Mouse (Mus musculus): ENCODE data around the gene Vash2. TPM values are rescaled to one million over a fixed set of nuclear protein-coding genes. Genes with fewer than 3 reads are reported as not detected.
"Not testable (repeated sequence)": the region's sequence is repeated elsewhere in the genome, so short reads cannot be mapped to it uniquely, and the experiment has no call there.

Vash2 gene
- 0.64 TPM in 1 of 2 replicates, not detected in the other for total RNA-seq (2014; fragmentation: Nextera tagmentation)
- total RNA-seq (2017), result 0.21 TPM in 1 of 2 replicates, not detected in the other

DNA sequence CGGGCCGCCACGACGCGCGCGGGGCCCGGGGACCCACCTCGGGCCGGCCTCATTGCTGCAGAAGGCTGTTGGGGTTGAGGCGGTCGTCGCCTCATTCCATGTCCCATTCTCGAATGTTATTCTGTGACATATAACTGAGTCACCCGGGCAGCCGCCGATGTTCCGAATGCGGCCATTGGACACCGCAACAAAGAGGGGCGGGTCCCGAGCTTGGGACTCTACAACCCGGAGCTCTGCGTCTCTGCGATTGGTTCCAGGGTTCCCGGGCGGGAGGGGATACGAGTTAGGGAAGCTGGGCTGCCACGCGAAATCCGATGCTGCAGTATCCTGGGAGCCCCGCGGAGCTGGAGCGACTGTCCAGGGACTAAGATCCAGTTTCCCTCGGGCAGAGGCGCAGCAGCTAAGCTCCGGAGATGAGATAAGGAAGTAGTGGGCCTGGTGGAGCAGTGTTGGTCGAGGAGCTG lies at the start of gene Vash2:
Gene Vash2 (minus strand): TSS at position 197 of the 464 bp plus-strand sequence.
- ATAC-seq (replicated peaks; ENCODE audit: poor library complexity, severe bottlenecking), result peak; percentile 77

DNA sequence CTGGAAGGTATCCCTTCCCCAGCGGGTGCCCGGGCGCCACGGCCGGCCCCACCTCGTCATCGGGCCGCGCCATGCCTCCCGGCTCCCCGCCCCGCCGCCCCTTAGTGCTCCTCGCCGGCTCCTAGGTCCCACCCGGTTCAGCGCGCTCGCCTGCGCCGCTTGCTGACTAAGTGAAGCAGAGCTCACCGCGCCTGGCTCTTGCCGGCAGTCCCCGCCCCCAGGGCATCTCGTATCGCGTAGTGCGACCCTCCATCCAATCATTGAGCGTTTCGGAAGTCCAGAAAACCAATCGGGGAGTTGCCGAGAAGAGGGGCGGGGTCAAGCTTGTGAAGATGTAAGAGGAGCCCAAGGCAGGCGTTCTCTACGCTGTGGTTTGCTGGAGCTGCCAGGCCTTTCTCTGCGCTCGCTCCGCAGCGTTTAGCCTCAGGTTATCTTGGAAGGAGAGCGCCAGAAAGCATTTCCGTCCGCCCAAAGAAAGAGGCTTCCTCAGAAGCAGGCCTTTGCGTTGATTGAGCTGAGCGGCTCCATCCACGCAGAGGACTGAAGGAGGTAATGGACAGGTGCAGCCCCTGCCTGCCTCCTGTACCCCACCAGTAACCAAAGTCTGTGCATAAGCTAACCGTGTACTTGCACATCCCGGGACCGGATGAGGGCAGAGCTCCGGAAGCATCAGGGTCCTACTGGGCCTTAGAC lies 47.1 kb upstream of the Vash2 start, which contains the start of gene Flvcr1:
Gene Flvcr1 (minus strand): TSS at position 138 of the 693 bp plus-strand sequence.
- ATAC-seq (replicated peaks; ENCODE audit: poor library complexity, severe bottlenecking), result peak; percentile 87

DNA sequence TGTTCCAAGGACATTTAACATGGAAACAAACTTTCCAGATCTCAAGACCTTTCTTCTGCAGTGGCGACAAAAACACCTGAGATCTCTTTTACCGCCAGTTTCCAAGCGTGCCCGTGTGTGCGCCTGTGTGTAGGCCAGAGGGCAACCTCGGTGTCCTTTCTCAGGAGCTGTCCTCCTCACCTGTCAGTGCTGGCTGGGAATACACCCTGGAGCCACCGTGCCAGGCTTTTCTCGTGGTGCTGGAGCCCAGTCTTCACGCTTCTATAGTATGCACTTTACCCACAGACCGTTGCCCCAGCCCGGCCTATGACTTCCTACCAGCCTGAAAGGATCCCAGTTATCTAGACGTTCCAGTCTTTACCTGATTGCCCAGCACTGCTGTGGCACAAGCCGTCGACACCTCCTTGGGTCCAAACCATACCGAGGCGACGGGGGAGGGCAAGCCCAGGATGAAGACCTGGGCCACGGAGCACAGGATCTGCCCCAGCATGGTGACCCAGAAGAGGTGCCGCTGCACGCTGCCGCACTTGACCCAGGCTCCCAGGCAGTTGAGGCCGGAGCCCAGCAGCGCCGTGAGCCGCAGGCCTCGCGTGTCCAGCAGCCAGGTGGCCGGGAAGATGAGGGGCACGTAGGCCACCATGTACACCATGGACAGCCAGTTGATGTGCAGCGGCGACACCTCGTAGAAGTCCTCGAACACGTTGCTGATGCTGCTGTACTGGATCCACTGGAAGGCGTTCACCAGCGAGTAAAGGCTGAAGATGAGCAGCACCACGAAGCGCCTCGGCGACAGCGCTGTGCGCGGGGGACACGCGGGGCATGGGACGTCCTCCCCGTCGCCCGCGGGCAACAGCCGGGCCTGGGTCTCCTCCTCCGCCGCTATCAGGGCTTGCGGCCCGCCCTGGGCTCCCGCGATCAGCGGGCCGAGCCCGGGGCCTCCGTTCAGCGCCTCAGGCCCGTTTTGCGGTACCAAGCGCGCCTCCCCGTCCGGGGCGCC lies 46.2 kb upstream of the Vash2 start:
- 0 out of 2 replicates have a peak, but pooled peaks have one; percentile 1 for ATAC-seq (replicated peaks; ENCODE audit: poor library complexity, severe bottlenecking)

DNA sequence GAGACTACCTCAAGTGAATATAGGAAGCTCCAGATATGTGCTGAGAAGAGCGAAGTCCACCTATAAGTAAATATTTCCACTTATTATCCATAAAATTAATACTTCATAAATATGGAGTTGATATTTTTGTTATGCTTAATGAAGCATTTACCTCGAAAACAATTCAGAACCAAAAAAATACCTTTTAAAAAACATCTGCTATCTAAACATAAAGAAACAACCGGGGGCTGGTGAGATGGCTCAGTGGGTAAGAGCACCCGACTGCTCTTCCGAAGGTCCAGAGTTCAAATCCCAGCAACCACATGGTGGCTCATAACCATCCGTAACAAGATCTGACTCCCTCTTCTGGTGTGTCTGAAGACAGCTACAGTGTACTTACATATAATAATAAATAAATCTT lies 44.7 kb upstream of the Vash2 start:
- not testable (repeated sequence) for ATAC-seq (replicated peaks; ENCODE audit: poor library complexity, severe bottlenecking)

DNA sequence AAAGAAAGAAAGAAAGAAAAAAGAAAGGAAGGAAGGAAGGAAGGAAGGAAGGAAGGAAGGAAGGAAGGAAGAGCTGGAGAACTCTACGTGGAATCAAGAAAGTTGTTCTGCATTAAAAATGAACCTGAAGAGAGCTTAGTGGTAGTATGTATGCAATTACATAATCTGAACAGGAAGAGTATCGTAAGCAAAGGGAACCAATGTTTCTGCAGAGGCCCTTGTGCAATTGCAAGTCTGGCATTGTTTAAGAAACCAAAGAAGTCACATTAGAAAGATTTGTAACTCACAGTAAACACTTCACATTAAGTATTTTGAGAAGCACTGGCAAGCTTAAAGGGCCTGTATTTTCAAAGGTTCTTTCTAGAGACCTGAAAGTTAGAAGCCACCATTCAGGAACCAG lies 44.0 kb upstream of the Vash2 start:
- peak; percentile 57 for ATAC-seq (replicated peaks; ENCODE audit: poor library complexity, severe bottlenecking)

DNA sequence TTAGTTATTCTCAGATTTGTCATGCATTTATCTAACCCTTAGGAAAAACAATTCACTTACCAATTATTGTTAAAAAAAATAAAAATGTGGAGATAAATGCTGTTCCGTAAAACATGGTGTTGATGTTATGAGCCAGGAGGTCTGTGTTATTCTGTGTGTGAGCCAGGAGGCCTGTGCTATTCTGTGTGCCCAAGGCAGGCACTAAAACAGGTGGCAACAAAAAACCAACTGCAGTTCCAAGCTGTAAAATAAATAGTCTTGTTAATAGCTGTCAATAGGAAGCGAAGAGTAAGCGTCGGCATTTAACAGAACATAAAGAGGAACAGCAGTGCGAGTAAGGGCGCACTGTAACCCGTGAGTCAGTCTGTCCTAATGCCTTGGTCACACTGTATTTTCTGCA lies 41.9 kb upstream of the Vash2 start:
- ATAC-seq (replicated peaks; ENCODE audit: poor library complexity, severe bottlenecking), result no peak

DNA sequence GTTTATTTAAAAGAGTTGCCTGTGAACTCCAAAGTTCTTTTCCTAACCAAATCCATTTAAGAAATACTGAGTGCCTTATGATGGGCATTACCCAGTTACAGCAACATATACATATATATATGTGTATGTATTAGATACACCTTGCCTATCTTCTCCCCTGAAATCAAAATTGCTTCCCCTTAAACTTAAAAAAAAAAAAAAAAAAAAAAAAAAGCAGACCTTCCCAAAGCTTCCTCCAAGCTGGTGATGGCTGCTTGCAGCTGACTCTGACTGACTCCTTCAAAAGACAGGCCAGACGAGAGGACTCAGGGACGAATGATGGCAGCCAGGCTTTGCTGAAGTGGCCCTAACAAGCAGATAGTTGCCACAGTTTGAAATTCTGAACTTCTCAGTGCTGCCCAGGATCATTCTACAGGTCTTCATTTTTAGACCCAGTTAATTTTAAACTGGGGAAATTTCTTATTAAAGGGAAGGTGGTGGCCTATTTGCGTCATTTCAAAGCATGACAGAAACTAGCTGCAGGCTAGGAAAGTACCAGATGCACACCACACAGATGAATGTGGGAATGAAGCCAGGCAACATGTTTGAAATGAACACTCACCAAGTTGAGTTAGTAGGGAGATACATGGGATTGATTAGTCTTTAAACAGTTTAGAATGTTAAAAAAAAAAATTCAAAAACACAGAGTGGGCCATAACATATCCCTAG lies 41.3 kb upstream of the Vash2 start:
- ATAC-seq (replicated peaks; ENCODE audit: poor library complexity, severe bottlenecking), result no peak

DNA sequence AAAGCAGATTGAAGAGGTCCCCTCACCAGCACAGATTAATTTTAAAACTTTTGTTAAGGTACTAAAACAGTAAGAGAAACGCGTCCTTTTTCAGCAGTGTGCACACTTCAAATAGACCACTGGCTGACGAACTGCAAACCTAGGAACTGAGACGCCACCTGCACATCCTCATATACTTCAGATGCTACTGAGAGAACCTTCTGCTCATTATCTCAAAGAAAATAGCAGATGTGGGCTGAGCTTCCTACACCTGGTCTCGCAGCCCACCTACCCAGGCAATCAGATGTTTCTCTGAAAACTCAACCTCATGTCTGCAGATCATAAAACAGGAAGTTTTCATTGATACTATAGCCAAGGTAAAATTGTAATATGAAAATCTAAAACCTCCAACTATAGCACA lies 40.7 kb upstream of the Vash2 start:
- no peak for ATAC-seq (replicated peaks; ENCODE audit: poor library complexity, severe bottlenecking)

DNA sequence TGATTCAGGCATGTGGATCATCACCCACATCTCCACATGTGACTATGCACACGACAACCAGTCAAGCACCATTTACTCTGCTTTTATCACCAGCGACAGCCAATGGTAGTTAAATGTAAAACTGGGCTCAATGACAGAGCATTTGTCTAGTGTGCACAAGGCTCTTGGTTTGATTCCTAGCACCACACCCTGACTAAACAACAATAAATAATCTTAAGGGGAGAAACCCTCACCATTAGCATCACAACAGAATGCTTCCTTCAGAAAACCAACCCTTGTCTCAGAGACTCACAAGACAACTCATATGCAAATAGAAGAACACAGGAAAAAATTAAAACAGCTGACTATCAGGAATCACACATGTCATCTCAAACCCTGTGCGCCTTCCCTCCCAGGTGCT lies 35.2 kb upstream of the Vash2 start:
- ATAC-seq (replicated peaks; ENCODE audit: poor library complexity, severe bottlenecking), result no peak

DNA sequence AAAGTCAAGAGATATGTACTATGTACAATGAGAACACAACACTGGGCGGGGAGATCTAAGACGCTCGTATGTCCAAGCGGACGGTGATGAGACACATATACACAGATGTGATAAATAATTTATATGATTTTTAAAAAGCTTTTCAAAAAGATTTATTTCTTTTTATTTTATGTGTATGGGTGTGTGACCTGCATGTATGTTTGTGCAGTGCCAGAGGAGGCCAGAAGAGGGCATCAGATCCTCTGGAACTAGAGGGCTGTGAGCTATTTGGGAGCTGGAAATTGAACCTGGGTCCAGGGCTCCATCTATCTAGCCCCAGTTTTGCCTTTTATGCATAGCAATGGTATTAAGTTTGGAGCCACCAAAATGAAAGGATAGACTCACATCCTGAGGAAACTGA lies 29.6 kb upstream of the Vash2 start:
- no peak for ATAC-seq (replicated peaks; ENCODE audit: poor library complexity, severe bottlenecking)

DNA sequence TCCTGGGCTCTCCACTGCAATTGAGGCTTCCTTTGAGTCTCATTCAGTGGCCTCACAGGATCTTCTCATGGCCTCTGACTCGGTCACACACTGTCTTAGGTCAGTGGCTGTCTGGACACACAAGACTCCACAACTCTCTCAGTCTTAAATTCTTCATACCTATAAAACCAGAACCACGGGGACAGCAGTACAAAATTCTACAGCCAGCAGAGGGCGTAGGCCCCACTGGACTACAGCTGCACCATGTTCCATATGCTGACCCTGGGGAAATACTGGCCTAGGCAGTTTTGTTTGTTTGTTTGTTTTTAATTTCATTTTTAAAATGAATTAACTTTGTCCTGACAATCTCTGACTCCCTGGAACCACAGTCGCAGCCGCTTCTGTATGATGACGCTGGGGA lies 23.1 kb upstream of the Vash2 start:
- 0 out of 2 replicates have a peak, but pooled peaks have one; percentile 37 for ATAC-seq (replicated peaks; ENCODE audit: poor library complexity, severe bottlenecking)

DNA sequence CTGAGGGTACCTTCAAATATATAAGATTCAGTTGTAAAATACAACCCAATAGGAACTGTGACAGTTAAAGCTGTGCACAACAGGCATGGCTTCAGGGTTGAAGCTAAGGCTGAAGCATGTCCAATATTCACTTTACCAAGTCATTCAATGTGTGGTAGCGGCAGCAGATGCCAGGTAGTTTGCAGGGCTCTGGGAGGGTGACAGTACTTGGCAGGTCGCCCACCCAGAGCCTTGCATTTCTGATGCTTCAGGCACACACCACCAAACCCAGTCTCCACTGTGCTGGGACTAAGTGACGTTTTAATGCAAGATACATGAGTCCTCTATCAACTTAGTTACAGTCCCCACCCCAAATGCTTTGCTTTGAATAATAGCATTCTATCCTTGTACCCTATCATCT lies 21.6 kb upstream of the Vash2 start:
- no peak for ATAC-seq (replicated peaks; ENCODE audit: poor library complexity, severe bottlenecking)

DNA sequence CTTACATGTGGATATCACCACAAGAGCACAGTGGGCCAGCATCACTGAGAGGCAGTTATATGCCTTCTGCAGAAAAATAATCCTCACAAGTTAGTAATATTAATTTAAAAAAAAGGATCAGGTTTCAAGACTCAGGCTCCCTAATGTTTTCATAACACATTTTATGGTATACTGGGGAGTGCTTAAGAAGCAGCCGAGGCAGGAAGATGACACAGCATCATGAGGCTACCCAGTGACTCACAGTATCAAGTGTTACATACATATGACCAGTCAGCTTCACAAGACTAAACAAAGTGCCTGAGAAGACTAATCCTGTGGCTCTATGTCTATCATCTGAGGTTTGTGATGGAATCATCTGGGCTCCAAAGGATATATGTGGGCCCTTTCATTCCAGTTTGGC lies 18.9 kb upstream of the Vash2 start:
- ATAC-seq (replicated peaks; ENCODE audit: poor library complexity, severe bottlenecking), result no peak

DNA sequence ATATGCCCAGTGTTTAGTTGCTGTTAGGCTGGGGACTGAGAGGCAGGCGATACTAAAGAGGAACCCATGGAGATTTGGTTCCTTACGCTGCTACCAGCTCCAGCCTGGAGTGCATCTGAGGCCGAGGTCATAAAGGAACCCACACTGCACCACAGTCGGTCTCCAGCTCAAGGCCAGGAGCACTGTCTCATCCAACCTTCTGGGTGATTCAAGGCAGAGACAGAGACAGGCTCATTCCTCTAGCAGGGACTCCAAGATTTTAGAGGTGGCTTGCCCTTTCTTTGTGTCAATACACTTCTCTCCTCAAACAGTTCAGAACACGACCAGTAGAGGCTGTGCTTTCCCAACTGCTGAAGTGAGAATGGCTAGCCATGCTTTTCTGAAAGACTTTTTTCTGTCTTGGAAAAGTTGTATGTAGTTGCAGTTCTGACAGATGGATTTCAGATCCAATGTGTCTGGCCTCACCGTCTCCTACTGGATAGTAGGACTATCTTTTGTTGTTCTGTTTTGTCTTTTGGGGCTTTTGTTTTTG lies 17.3 kb upstream of the Vash2 start:
- 0 out of 2 replicates have a peak, but pooled peaks have one; percentile 25 for ATAC-seq (replicated peaks; ENCODE audit: poor library complexity, severe bottlenecking)

DNA sequence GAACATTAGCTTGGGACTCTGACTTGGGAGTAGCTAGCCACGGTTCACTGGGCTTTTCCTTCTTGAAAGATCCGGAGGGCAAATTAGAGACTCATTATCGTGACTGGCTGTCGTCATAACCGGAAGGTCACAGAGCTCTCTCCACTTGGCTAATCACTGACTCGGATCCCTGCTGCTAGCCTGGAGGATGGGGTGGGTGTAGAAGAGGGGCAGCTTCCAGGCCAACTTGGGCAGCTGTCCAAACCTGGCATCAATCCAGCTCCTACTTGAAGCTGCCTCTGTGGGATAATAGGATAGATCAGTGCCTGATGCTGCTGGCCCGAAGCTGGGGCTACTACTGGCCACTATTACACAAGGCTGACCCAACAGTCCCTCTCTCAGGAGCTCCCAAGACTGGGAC lies 16.5 kb upstream of the Vash2 start:
- no peak for ATAC-seq (replicated peaks; ENCODE audit: poor library complexity, severe bottlenecking)

DNA sequence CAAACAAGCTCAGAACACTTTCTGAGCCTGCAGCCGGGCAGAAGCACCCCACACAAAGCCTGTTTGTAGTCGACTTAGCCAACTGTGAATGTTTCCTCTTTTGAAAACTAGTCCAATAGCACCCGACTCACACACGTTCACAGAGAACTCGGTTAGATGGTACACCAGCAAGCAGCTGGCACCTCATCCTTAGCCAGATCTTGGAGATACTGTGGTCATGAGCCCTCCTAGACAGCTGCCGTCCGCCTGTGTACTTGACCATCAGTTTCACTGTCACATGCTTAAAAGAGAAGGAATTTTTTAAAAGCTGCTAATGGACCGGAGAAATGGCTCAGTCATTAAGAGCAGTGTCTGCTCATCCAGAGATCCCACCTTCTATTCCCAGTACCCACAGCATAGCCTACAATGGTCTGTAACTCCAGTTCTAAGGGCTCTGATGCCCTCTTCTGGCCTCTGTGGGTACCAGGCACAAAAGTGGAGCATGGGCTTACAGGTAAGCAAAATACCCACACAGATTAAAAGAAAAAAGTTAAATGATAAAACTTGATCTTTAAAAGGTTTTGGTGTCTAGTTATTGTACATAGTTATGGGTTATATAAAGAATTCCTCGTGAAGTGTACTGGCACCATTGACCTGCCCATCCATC lies 10.5 kb upstream of the Vash2 start:
- no peak for ATAC-seq (replicated peaks; ENCODE audit: poor library complexity, severe bottlenecking)

DNA sequence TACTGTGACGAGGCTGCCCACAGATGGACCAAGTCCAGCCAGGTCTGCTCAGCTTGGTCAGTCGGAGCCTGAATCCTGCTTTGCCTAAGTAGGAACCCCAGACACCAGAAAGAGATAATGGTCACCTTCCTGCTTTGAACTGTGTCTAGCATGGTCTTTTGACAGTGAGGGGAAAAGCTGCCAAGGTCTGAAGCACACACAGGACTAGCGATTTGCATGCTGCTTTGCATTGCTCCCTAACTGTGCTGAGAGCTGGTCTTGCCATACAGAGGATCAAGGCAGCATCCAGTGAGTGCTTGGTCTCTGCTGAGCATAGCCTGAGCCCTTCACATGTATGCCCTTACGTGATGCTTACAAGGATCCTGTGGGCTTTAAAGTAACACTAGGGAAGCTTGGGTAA lies 2.3 kb upstream of the Vash2 start:
- no peak for ATAC-seq (replicated peaks; ENCODE audit: poor library complexity, severe bottlenecking)

DNA sequence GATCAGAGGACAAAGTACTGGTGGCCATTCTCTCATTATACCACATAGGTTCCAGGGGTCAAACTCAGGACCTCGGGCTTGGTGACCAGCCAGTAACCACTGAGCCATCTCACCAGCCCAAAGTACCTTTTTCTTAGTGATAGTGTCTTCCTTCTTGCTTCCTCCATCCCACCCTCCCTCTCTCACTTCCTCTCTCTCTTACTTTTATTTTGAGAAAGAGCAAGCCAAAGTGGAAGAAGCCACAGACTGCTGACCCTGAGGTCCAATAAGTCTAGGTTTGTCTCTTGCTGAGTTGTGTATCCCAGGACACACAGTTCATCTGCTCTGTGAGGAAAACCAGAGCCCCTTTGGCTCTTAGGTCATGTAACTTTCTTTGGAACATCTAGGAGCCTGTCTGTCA lies 1.4 kb upstream of the Vash2 start:
- ATAC-seq (replicated peaks; ENCODE audit: poor library complexity, severe bottlenecking), result no peak

DNA sequence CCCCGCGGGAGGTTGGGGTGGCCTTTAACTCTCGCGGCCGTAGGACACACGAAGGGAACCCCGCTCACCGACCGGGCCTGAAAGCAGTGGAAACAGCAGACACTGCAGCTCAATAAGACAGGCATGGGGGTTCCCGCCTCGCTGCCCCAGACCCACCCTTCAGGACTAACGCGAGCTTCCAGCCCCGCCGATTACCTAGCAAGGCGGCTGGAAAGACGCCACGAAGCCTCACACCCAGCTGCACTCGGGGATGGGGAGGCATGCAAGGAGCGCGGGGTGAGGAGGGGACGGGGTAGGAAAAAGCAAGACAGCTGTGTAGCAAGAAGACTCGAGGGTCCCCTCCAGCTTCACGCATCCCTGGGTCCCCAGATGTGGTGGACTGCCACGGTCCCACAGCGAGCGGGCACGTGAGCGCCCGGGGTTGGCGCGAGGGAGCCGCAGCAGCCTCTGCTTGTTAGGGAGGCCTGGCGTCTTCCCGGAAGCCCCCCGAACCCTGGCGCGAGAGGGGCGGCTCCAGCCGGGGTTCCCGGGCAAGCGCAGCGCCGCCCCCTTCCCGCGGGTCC lies 504 bp downstream of the Vash2 start:
- peak; percentile 24 for ATAC-seq (replicated peaks; ENCODE audit: poor library complexity, severe bottlenecking)

Data from granulocyte monocyte progenitor cell, adult 5-6 weeks (primary cell).